Mouse (Mus musculus): ENCODE measurements around the gene F13b. TPM values are rescaled to one million over a fixed set of nuclear protein-coding genes. Genes with fewer than 3 reads are reported as not detected.

F13b gene
- total and polyA plus RNA-seq, 3 experiments, result not detected

DNA sequence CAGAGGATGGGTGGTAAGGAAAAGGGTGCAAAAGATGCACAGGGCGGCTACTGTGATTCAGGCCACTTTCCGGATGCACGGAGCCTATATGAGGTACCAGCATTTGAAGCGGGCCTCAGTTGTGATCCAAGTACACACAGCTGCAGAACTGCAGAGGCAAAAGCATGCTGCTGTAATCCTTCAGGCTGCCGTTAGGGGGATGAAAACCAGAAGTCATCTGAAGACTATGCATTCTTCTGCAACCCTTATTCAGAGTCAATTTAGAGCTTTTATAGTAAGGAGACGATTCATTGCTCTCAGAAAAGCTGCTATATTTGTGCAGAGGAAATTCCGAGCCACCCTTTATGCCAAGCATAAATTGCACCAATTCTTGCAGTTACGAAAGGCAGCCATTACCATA, 21.3 kb upstream of the F13b start:
- Histone ChIP-seq H3K9ac (ENCODE audit: control insufficient read depth, low read depth, low read length, poor library complexity, severe bottlenecking) (no peak overlapping the region), H3K36me3 (ENCODE audit: control insufficient read depth in 1 of 2, insufficient read depth in 2 of 2, low read length in 2 of 2) (peaks cover 0 to 33% of the 10 kb centered on the region in 2 experiments; a peak in 3 of 4 replicates), H3K27me3 (ENCODE audit: control insufficient read depth in 1 of 2, insufficient read depth in 2 of 2, low read length in 2 of 2) (no peaks in the 10 kb centered on the region)

DNA sequence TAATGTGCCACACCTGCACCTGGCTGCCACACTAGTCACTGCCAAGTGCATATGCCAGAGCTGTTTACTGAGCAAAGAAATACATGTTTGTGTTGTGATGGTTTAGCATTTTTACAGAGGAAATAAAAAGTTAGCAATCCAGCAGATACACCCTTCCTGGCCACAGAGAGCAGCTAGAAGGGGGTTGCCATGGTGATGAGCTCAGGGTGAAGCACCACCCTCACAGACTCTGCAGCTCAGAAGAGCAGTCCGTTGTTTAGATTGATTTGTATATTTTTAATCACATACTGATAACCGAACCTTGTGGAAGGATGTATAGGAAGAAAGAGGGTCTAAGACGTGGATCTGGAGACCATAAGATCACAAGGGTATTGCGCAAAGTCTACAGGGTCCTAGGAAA, 20.4 kb upstream of the F13b start:
- DNase-seq (ENCODE audit: low read depth, low spot score), result no peak
- no peaks in the 10 kb centered on the region; a peak in 1 of 4 replicates for H3K4me1 ChIP-seq (ENCODE audit: control insufficient read depth in 1 of 2, insufficient read depth in 2 of 2, low read length in 2 of 2)
- H3K9ac ChIP-seq (ENCODE audit: control insufficient read depth, low read depth, low read length, poor library complexity, severe bottlenecking), result no peak overlapping the region
- peaks cover 0 to 34% of the 10 kb centered on the region in 2 experiments; a peak in 3 of 4 replicates for H3K36me3 ChIP-seq (ENCODE audit: control insufficient read depth in 1 of 2, insufficient read depth in 2 of 2, low read length in 2 of 2)
- no peaks in the 10 kb centered on the region; the same call in 1 of the 2 replicates for H3K79me2 ChIP-seq (ENCODE audit: control insufficient read depth, insufficient read depth, low read length, poor library complexity)
- H3K4me3 ChIP-seq (ENCODE audit: control insufficient read depth in 1 of 2, insufficient read depth in 1 of 2, low read depth in 2 of 2, low read length in 2 of 2), result no peak overlapping the region
- no peak overlapping the region for H3K27ac ChIP-seq (ENCODE audit: control insufficient read depth, low read depth, low read length)
- no peak for TF ChIP-seq ZC3H11A (IDR thresholded peaks at IDR 0.05; ENCODE audit: low read depth, low read length)
- TF ChIP-seq TAL1 (IDR thresholded peaks at IDR 0.05; ENCODE audit: low read length), result no peak
- TF ChIP-seq CHD1 (IDR thresholded peaks at IDR 0.05; ENCODE audit: low read depth, low read length), result no peak
- TF ChIP-seq NRF1 (IDR thresholded peaks at IDR 0.05; ENCODE audit: insufficient read depth, low read depth, low read length, poor library complexity, severe bottlenecking), result no peak
- no peak for TF ChIP-seq TCF12 (IDR thresholded peaks at IDR 0.05; ENCODE audit: low read depth, low read length)
- no peaks in the 10 kb centered on the region for H3K27me3 ChIP-seq (ENCODE audit: control insufficient read depth in 1 of 2, insufficient read depth in 2 of 2, low read length in 2 of 2)
- H3K9me3 ChIP-seq (replicated peaks; ENCODE audit: insufficient read depth, low read length), result no peaks in the 10 kb centered on the region

More for the DNA sequence above, 21.3 kb upstream of the F13b start:
- Histone ChIP-seq H3K27ac (ENCODE audit: control insufficient read depth, low read depth, low read length) (no peak overlapping the region), H3K4me1 (ENCODE audit: control insufficient read depth in 1 of 2, insufficient read depth in 2 of 2, low read length in 2 of 2) (no peaks in the 10 kb centered on the region; a peak in 1 of 4 replicates), H3K9me3 (replicated peaks; ENCODE audit: insufficient read depth, low read length) (no peaks in the 10 kb centered on the region), H3K4me3 (ENCODE audit: control insufficient read depth in 1 of 2, insufficient read depth in 1 of 2, low read depth in 2 of 2, low read length in 2 of 2) (no peak overlapping the region), H3K79me2 (ENCODE audit: control insufficient read depth, insufficient read depth, low read length, poor library complexity) (no peaks in the 10 kb centered on the region; the same call in 1 of the 2 replicates)
- TF ChIP-seq UBTF (IDR thresholded peaks at IDR 0.05; ENCODE audit: borderline replicate concordance, insufficient read depth, low read depth, low read length), result no peak
- TF ChIP-seq ZC3H11A (IDR thresholded peaks at IDR 0.05; ENCODE audit: low read depth, low read length), result no peak
- no peak for TF ChIP-seq MYB (IDR thresholded peaks at IDR 0.05; ENCODE audit: low read depth, low read length)
- no peak for TF ChIP-seq GABPA (IDR thresholded peaks at IDR 0.05; ENCODE audit: low read depth, low read length)
- no peak for TF ChIP-seq TCF12 (IDR thresholded peaks at IDR 0.05; ENCODE audit: low read depth, low read length)
- no peak for TF ChIP-seq ZMIZ1 (IDR thresholded peaks at IDR 0.05; ENCODE audit: low read depth, low read length)
- TF ChIP-seq USF2 (IDR thresholded peaks at IDR 0.05; ENCODE audit: borderline replicate concordance in 1 of 2, insufficient read depth in 1 of 2, low read depth in 1 of 2, low read length in 2 of 2), result no peak
- no peak for TF ChIP-seq MXI1 (IDR thresholded peaks at IDR 0.05; ENCODE audit: low read depth, low read length)
- no peak for TF ChIP-seq TBP (IDR thresholded peaks at IDR 0.05; ENCODE audit: low read depth, low read length)
- no peak for TF ChIP-seq POLR2A (IDR thresholded peaks at IDR 0.05; ENCODE audit: control insufficient read depth in 1 of 2, insufficient read depth in 1 of 2, low read depth in 1 of 2, low read length in 2 of 2, poor library complexity in 1 of 2)
- no peak for TF ChIP-seq KAT2A (conservative IDR thresholded peaks at IDR 0.05; ENCODE audit: low read depth, low read length)
- no peak for TF ChIP-seq MEF2A (IDR thresholded peaks at IDR 0.05; ENCODE audit: extremely low read depth, insufficient replicate concordance, low read depth, low read length, poor library complexity, severe bottlenecking)
- no peak for TF ChIP-seq POLR2AphosphoS5 (IDR thresholded peaks at IDR 0.05; ENCODE audit: borderline replicate concordance, low read depth, low read length)
- no peak for TF ChIP-seq CTCF (IDR thresholded peaks at IDR 0.05 in 2 of 3, conservative IDR thresholded peaks at IDR 0.05 in 1 of 3; ENCODE audit: control insufficient read depth in 1 of 3, insufficient read depth in 1 of 3, low read depth in 2 of 3, low read length in 3 of 3, poor library complexity in 1 of 3, severe bottlenecking in 1 of 3)
- no peak for DNase-seq (ENCODE audit: low read depth, low spot score)

Data from MEL (cell line).